Mouse (Mus musculus) CD8-positive naive resting alpha-beta T cell, adult 2 months (primary cell): ENCODE results near the gene Bpifa5.
A peak's percentile ranks its signal among the peaks of the same experiment; 100 is the strongest.

Source experiments
- DNase-seq, 2 experiments: peaks; one replicate each; pipeline ENCODE4 v3.0.0; 2022; ENCODE audit warnings: low read depth in 2 of 2, low spot score in 2 of 2

The Bpifa5 gene

GRCm38 (mm10) chr2:154206908-154207307 lies 44.5 kb downstream of the Bpifa5 start:
- DNase-seq = no peak

GRCm38 (mm10) chr2:154209112-154209511 lies 46.7 kb downstream of the Bpifa5 start:
- no peak for DNase-seq

GRCm38 (mm10) chr2:154211121-154211520 lies 48.7 kb downstream of the Bpifa5 start:
- DNase-seq = no peak

GRCm38 (mm10) chr2:154211881-154212280 lies 49.5 kb downstream of the Bpifa5 start:
- no peak for DNase-seq

- DNase-seq = peak; percentile 24 to 37
These were observed 52.8 kb downstream of the Bpifa5 start for GRCm38 (mm10) chr2:154215191-154215590.
